24 mouse cellular contexts compared by ENCODE assay signal in genomic region chr9:50102766-50103165, GRCm38 (mm10).
A peak's percentile ranks its signal among the peaks of the same experiment; 100 is the strongest.
DNase-seq lines count a peak whose midpoint lies in the region; ATAC-seq and TF ChIP-seq lines count a peak whose summit lies in the region.
"Had no signal": no experiment of that assay in that cellular context is flagged by ENCODE, and none has a peak within 500 bp of the region (broad histone marks: within the 10 kb centered on the region; RNA-seq: fewer than 3 reads in every experiment).

No protein-coding gene starts in this region.

- ATAC-seq in forebrain, embryonic 13.5 days, result no peak
- ATAC-seq in midbrain, postnatal 0 days (ENCODE audit: low FRiP score), result no peak
- ATAC-seq in midbrain, embryonic 14.5 days (ENCODE audit: low FRiP score, low TSS enrichment), result no peak
- ATAC-seq: forebrain, embryonic 16.5 days; intestine, embryonic 16.5 days had no signal

- H3K4me2 ChIP-seq in forebrain, embryonic 13.5 days, result no peak overlapping the region
- H3K4me2 ChIP-seq in midbrain, postnatal 0 days (ENCODE audit: low read depth, low read length, poor library complexity, severe bottlenecking), result no peak overlapping the region
- H3K4me2 ChIP-seq in midbrain, embryonic 14.5 days (ENCODE audit: low read length), result no peak overlapping the region
- H3K4me2 ChIP-seq: embryonic facial prominence, embryonic 15.5 days; heart, embryonic 11.5 days; heart, embryonic 15.5 days; hindbrain, embryonic 14.5 days had no signal

- H3K27me3 ChIP-seq in forebrain, embryonic 10.5 days (ENCODE audit: poor library complexity, severe bottlenecking), result no peaks in the 10 kb centered on the region
- no peaks in the 10 kb centered on the region for H3K27me3 ChIP-seq in forebrain, embryonic 13.5 days
- H3K27me3 ChIP-seq in midbrain, postnatal 0 days (ENCODE audit: insufficient read depth, low read length), result no peaks in the 10 kb centered on the region
- H3K27me3 ChIP-seq in midbrain, embryonic 14.5 days (ENCODE audit: control insufficient read depth, insufficient read depth, low read length), result no peaks in the 10 kb centered on the region
- H3K27me3 ChIP-seq: embryonic facial prominence, embryonic 15.5 days; heart, embryonic 15.5 days had no signal

- H3K9me3 ChIP-seq in forebrain, embryonic 10.5 days, result no peaks in the 10 kb centered on the region
- H3K9me3 ChIP-seq in forebrain, embryonic 13.5 days (replicated peaks), result no peaks in the 10 kb centered on the region
- no peaks in the 10 kb centered on the region for H3K9me3 ChIP-seq in midbrain, postnatal 0 days (ENCODE audit: low read length)
- no peaks in the 10 kb centered on the region for H3K9me3 ChIP-seq in midbrain, embryonic 14.5 days (ENCODE audit: control insufficient read depth, low read length)
- H3K9me3 ChIP-seq: embryonic facial prominence, embryonic 15.5 days; heart, embryonic 15.5 days had no signal

- TF ChIP-seq POLR2A in brain, embryonic 14.5 days (IDR thresholded peaks at IDR 0.05; ENCODE audit: borderline replicate concordance, extremely low read depth, insufficient read depth, insufficient read length, poor library complexity, severe bottlenecking), result no peak

- WGBS in forebrain, embryonic 10.5 days, result 41% methylated on average over 1 of the region's 1 CpGs
- WGBS in forebrain, embryonic 13.5 days, result 4% methylated on average over 1 of the region's 1 CpGs
- 13% methylated on average over 1 of the region's 1 CpGs for WGBS in midbrain, postnatal 0 days
- 13% methylated on average over 1 of the region's 1 CpGs for WGBS in midbrain, embryonic 14.5 days

- DNase-seq in forebrain, embryonic 10.5 days (ENCODE audit: extremely low spot score, low spot score), result peak; percentile 24
- DNase-seq in midbrain, postnatal 0 days (ENCODE audit: low spot score), result peak; percentile 11
- no peak for DNase-seq in midbrain, embryonic 14.5 days
- DNase-seq in brain, embryonic 14.5 days (ENCODE audit: low read depth), result peak; percentile 58
- peak; percentile 59 for DNase-seq in retina, postnatal 1 day
- DNase-seq in kidney, adult 18-20 months, result no peak
- DNase-seq in adrenal gland, adult (ENCODE audit: inconsistent age in 2 of 2, low spot score in 1 of 2), result no peak
- DNase-seq: adrenal gland, postnatal 25 days; cerebellum, adult 11 months; cerebellum, adult 8-10 months; cerebellum, postnatal 14 days; gastrocnemius, adult 2 months; gastrocnemius, postnatal 36 days; heart, adult 11 months; heart, postnatal 14 days; kidney, adult 9 months had no signal

- H3K9ac ChIP-seq in forebrain, embryonic 13.5 days, result no peak overlapping the region
- H3K9ac ChIP-seq in midbrain, postnatal 0 days (replicated peaks; ENCODE audit: low read length, poor library complexity, severe bottlenecking), result no peak overlapping the region
- no peak overlapping the region for H3K9ac ChIP-seq in midbrain, embryonic 14.5 days (replicated peaks; ENCODE audit: low read length)
- H3K9ac ChIP-seq: embryonic facial prominence, embryonic 15.5 days; heart, embryonic 15.5 days; hindbrain, embryonic 14.5 days had no signal

- H3K4me3 ChIP-seq in forebrain, embryonic 10.5 days, result no peak overlapping the region
- no peak overlapping the region for H3K4me3 ChIP-seq in forebrain, embryonic 13.5 days
- no peak overlapping the region for H3K4me3 ChIP-seq in midbrain, postnatal 0 days (ENCODE audit: low read depth, low read length)
- no peak overlapping the region for H3K4me3 ChIP-seq in midbrain, embryonic 14.5 days (replicated peaks; ENCODE audit: low read depth, low read length)
- H3K4me3 ChIP-seq: embryonic facial prominence, embryonic 15.5 days; erythroblast, embryonic 14.5 days; gastrocnemius, adult 2 months; heart, embryonic 15.5 days had no signal

- TF ChIP-seq CTCF in midbrain, postnatal 0 days (IDR thresholded peaks at IDR 0.05), result no peak
- no peak for TF ChIP-seq CTCF in brain, embryonic 14.5 days (IDR thresholded peaks at IDR 0.05; ENCODE audit: borderline replicate concordance, extremely low read depth, insufficient read depth, insufficient read length)

- peaks cover 22% of the 10 kb centered on the region for H3K4me1 ChIP-seq in forebrain, embryonic 10.5 days
- H3K4me1 ChIP-seq in forebrain, embryonic 13.5 days, result peaks cover 17% of the 10 kb centered on the region
- no peaks in the 10 kb centered on the region for H3K4me1 ChIP-seq in midbrain, postnatal 0 days (ENCODE audit: insufficient read depth, low read length)
- peaks cover 7% of the 10 kb centered on the region for H3K4me1 ChIP-seq in midbrain, embryonic 14.5 days (ENCODE audit: control insufficient read depth, insufficient read depth, low read length)
- H3K4me1 ChIP-seq: embryonic facial prominence, embryonic 15.5 days; heart, embryonic 15.5 days had no signal

- H3K36me3 ChIP-seq in forebrain, embryonic 10.5 days (replicated peaks), result no peaks in the 10 kb centered on the region
- no peaks in the 10 kb centered on the region for H3K36me3 ChIP-seq in forebrain, embryonic 13.5 days (ENCODE audit: poor library complexity, severe bottlenecking)
- H3K36me3 ChIP-seq in midbrain, postnatal 0 days (ENCODE audit: insufficient read depth, low read length), result no peaks in the 10 kb centered on the region
- no peaks in the 10 kb centered on the region for H3K36me3 ChIP-seq in midbrain, embryonic 14.5 days (ENCODE audit: control insufficient read depth, insufficient read depth, low read length)
- H3K36me3 ChIP-seq: embryonic facial prominence, embryonic 15.5 days; heart, embryonic 15.5 days had no signal

- no peak overlapping the region for H3K27ac ChIP-seq in forebrain, embryonic 10.5 days
- no peak overlapping the region for H3K27ac ChIP-seq in forebrain, embryonic 13.5 days
- H3K27ac ChIP-seq in midbrain, postnatal 0 days (ENCODE audit: low read depth, low read length), result no peak overlapping the region
- no peak overlapping the region for H3K27ac ChIP-seq in midbrain, embryonic 14.5 days (replicated peaks; ENCODE audit: low read depth, low read length)
- H3K27ac ChIP-seq: embryonic facial prominence, embryonic 15.5 days; gastrocnemius, adult 2 months; heart, embryonic 15.5 days; hindbrain, embryonic 14.5 days had no signal

Comparison
In these comparisons a context has a peak if more than half of its experiments do, and no peak if none do; other contexts are left out.
1. DNase-seq: peak in forebrain, embryonic 10.5 days (single experiment), midbrain, postnatal 0 days (single experiment), brain, embryonic 14.5 days (single experiment) and retina, postnatal 1 day (single experiment); none in midbrain, embryonic 14.5 days (single experiment), kidney, adult 18-20 months (single experiment) and adrenal gland, adult (0 of 2).